Mouse (Mus musculus) kidney, adult 9 months (tissue): ENCODE results near the gene Lcmt1.

Experiments used
- DNase-seq: peaks from one replicate; pipeline ENCODE4 v3.0.0; 2022

Gene Lcmt1

DNA sequence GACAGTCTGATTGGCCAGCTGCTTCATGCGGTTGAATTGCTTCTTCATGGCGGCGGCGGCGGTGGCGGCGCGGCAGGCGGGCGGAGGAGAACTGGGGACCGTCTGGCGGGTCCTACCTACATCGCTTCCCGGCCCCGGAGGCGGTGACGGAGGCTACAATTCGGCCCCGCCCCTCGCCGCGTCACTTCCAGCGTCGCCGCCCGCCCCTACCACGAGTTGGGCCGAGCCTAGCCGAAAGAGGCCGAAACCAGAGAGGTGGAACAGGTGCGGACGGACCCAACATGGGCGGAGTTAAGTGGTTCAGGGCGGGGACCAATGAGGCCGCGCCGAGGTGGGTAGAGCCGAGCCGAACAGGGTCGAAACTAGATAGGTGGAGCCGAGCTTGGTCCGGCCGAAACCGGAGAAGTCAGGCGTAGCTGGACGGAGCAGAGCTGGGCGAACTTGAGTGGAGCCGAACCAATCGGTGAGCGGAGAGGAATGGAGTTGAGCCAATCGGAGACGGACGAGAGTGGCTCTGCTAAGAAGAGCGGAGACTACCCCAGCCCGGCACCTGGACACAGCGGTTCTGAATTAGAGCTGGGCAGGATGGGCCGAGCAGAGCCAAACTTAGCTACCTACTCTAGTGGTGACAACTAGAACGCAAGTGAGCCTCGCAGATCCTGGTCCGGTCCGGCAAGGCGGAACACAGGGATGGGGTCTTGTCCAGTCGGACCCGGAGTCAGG is at the start of gene Lcmt1, which contains the start of gene Arhgap17:
Gene Lcmt1 (plus strand): TSS at position 26 of the 723 bp plus-strand sequence.
Gene Arhgap17 (minus strand): TSS at position 157 of the 723 bp plus-strand sequence.
- peak; percentile 98 for DNase-seq

DNA sequence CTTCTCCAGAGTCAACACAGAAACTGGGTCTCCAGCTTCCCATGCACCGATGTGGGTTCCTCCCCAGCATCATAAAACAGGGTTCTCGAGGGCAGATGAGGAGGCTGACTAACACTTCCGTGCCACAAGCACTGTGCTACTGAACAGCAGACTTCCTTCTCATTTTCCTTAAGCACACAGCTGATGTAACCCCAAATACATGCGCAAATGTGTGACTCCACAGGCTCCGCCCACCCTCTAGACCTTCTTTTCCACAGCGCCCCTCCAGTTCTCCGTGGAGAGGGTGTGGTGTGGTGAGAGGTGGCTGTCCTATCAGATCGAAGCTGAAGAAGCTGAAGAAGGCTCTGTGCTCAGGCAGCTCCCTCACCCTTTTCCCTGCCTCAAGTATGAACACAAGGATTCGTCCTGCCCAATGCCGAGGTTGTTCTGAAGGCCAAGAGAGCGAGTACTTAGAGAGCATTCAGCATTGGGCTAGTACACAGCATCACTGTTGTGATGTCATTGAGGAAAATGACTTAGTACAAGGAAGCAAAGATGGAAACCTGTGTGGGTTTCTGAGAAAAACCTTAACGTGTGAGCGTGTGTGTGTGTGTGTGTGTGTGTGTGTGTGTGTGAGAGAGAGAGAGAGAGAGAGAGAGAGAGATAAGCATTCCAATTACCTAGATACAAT is 47.0 kb upstream of the Lcmt1 start:
- DNase-seq: no peak

DNA sequence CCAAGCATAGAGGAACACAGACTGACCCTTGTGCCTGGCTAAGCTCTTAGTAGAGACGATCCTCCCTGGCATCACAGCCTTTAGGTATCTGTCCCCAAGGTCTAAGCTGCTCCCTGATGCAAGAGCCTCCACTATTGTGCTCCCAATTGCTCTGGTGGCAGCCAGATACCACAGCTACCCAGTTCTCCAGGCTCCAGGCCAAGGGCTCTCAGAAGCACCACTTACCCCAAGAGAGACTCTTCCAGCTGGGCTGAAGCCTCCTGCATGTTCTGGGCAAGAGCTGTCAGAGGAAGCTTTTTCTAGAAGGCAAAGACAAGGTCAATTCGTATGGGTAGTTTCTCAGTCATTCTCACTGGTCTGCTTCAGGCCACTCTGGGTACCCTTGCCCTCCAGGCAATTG is 46.2 kb upstream of the Lcmt1 start:
- no peak for DNase-seq

DNA sequence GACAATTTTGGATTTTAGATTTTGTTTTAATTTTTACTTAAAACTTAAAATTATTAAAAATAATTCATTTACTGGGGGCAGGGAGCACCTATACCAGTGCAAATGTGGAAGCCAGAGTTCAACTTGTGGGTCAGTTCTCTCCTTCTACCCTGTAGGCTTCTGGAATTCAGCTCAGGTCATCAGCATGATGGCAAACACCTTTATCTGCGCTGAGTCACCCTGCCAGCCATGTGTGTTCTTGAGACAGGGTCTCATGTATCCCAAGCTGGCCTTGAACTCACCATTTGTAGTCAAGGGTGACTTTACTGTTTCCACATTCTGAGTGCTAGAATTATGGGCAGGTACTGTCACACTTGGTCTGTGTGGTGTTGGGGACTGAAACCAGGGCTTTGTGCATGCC is 45.5 kb upstream of the Lcmt1 start:
- DNase-seq: no peak

DNA sequence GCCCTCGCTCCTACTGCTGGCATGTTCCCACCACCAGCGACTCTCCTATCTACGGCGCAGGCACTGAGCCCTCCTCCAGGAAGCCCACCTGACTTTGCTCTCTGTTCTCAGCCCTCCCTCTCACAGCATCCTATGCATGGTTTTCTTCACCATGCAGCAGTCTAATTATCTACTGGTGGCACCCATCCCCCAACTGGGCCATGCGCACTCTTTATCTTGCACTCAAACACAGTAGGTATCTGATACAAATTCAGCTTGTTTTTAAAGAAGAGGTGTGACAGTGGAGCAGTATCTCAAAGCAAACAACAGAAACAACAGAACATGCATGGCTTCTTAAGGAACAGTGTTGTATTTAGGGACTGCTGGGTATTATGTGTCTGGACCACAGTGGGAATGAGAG is 43.5 kb upstream of the Lcmt1 start:
- DNase-seq: no peak

DNA sequence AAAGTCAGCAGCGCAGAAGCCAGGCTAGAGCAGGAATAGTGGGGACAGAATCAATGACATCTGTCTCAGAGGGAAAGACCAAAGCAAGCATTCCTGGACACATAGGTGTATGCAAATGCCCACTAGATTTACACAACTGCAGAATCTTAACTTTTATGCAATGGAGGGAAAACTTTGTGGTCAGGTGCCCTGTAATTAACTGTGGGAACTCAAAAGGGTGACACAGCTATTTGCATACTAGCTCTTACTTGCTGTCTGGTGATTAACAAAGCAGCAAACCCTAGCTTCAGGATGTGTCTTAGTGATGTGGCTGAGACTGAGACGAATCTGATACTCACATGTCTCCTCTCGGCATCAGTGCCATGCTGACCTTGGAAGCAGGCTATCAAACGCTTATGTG is 42.7 kb upstream of the Lcmt1 start:
- DNase-seq: no peak

DNA sequence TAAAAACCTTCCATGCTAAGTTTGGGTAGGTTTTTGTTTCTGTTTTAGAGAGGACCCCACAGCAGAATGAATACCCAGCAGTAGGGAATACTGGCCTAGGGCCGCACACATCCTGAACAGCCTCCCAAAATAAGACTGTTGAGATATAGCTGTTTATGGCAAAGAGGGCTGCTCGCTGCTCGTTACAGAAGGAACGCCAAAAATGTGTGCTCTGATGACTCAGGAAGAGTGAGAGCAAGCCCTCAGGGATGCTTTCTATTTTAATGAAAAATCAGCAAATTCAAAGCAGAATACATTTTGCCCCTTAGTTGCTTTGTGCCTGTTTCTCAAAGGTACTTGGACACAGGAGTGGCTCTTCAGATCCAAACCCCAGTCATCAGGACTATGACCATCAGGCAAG is 41.7 kb upstream of the Lcmt1 start:
- no peak for DNase-seq

DNA sequence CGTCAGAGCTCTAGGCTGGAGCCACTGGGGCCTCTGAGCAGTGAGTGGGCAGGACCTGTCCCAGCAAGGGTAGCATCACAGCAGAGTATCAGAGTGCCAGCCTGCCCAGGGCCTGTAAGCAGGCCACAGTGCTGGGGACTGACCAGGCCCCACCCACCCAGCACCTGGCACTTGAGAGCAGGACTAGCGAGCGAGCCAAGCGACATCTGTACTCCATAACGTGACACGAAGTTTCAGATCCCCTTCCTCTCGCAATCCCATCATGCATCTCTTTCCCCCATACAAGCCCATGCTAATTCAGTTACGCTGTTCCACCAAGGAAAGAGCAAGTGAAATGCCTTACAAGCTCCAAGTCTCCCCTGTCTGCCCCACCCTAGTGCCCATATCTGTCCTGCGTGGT is 39.1 kb upstream of the Lcmt1 start:
- DNase-seq: no peak

DNA sequence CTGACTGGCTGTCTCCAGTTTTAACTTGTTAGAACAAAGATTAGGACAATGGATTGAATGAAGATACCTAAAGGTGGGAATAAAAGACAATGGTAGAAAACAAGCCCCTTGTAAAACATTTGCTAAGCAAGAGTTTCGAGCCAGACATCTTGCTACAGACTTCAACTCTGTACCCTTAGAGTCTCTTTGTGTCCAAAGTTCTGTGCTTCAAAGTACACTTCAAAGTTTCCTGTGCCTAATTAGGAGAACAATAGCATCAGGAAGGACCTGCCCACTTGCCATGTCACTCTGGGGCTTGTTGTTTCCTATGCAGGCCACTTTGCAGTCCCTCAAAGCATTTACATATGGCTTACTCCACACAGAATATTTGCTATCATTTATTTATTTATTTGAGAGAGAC is 33.3 kb upstream of the Lcmt1 start:
- DNase-seq: peak; percentile 74

DNA sequence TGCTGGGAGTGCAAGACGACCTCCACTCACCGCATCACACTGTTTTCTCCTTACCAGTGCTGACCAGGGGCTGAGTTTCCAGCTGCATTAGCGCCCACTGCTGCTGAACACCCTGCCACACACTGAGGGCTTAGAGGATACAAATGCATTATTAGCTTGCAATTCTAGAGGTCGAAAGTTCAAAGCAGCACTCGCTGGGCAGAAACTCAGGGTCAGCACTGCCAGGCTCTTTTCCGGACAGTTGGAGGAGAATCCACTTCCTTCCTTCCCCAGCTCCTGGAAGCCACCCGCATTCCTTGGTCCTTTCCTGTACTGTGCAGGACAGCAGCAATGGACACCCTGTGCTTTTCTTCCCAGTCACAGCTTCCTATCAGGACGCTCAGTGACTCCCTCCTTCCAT is 31.2 kb upstream of the Lcmt1 start:
- peak; percentile 57 for DNase-seq

DNA sequence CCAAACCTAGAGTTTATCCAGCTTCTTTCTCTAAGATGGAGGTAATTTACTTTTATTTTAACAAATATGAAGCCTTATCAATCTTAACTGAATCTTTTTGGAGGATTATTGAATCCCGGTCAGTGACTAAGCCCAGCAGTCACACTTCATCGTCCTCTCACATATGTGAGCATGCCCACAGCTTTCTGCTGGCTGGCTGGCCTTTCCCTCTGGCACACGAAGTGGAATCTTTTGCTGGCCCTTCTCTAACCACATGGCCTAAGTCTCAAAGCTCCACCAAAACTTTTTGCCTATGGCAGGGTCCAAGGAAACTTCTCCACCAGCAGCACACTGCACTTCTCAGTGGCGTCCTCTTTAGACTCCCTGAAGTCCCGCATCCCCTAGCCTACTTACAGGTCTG is 27.7 kb upstream of the Lcmt1 start:
- no peak for DNase-seq

DNA sequence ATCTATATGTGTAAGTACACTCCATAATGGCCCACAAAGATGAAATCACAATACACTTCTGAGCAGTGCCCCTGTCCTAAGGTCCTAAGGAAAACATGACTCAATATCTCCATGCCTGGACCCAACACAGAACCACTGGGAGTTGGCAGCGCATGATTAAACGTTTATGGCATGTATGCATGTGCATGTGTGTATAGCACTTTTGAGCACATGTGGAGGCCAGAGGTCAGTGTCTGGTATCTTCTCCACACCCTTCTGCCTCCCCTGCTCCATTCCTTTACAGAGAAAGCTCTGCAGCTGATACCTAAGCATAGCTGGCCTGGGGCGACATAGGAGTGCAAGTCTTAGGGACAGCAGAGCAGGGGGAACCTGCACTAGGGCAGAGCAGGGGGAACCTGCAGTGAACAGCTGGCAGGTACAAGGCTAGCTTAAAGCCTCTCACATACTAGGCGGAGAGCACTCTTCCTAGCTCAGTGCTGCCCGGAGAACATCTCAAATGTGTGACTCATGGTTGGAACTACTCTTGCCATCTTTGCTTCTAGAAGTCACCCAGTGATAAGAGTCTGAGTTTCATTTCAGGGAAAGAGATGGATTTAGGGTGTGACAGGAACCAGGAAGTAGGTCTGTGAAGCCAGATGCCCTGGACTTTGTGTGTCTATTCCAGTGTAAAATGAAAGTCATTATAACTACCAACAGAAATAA is 25.4 kb upstream of the Lcmt1 start:
- DNase-seq: no peak

DNA sequence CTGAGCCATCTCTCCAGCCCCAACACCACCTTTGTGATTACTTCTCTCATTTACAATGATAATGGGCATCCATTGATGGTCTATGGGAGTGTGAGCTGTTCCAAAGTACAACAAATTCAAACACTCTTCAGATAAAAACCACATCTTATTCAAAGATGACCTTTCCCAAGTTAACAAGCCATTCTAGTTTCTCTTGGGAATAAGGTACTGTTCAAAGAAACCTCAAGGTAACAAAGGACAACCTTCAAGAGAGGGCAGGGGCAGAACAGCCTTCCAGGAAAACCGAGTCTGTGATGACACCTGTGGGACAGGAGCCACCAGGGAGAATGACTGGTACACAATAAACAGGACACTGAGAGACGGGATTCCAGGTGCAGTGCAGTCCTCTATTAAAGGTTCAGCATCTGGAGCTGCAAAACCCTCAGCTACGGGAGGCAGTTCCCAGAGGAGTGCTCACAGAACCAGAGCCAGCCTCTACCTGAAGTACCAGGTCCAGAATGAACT is 24.5 kb upstream of the Lcmt1 start:
- no peak for DNase-seq

DNA sequence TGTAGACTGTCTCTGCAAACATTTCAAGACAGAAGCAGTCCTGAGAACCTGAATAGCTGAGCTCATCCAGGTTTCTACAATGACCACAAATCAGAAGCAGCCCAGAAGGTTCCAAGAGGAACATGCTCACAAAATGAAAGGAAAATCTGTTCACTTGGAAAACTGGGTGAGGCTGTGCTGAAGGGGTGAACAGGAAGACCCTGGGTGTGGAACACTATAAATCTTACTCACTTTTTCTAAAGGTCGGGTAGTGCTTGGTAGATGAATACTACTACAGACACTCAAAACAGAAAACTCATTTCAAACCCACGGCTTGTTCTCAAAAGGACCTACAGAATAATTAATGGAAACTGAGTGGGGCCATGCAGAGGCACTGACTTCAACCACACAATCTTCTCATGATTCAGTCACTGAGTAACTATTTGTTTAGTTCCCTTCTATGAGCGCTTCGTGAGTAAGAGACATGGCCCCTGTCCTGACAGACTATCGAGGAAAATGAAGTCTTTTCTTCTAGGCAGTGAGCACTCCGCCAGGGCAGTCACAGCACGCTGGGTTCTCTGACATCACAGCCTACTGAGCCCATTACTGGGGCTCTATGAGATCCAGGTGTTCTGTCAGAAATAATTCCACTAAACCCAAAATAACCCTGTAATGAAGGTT is 22.8 kb upstream of the Lcmt1 start:
- DNase-seq: no peak

DNA sequence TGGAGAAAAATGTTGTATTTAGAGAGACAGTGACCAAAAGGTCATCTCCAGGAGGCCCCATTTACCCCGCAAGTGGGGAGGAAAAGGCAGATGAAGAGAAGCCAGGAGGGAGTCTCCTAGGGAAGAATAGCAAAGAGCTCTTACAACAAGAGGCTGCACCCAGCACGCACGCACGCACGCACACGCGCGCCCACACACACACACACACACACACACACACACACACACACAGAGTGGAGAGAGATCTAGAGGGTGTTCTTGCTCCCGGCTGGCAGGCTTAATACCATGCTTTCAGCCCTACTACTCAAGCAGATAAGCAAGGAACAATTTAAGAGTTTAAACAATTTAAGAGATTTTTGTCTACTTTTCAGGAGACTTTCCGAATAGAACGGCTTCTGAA is 19.8 kb upstream of the Lcmt1 start:
- no peak for DNase-seq

DNA sequence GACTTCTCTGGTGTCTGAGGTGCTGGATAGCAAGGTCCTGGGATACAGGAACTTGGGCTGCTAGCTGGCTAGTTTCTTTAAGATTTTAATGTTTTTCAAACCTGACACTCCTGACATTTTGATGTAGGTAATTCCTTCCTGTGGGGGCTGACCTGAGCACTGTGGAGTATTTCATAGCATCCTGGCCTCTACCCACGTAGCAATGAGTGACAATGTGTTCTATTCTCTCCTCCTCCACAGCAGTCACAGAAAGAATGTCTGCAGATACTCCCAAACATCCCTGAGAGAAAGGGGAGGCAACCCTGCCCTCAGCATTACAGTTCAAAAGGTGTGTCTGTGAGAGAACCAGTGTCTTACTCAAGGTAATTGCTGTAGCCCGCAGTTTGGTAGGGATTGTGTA is 19.3 kb upstream of the Lcmt1 start:
- DNase-seq: no peak

DNA sequence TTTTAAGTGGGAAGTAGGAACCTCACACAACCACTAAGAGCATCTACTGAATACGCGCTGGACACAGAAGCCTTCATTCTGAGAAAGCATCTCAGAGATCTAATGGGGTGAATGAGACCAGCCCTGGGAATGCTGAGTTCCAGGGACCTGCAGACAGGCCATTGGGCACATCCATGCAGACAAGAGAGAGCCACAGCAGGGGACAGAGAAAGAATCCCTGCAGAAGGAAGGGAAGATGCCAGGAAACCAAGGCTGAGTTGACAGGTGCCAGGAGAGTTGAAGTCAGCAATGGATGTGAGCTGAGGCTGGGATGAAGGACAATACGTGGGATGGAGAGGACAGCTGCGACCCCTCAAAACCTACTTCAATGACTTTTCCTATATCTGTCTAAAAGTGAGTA is 16.5 kb upstream of the Lcmt1 start:
- DNase-seq: no peak

DNA sequence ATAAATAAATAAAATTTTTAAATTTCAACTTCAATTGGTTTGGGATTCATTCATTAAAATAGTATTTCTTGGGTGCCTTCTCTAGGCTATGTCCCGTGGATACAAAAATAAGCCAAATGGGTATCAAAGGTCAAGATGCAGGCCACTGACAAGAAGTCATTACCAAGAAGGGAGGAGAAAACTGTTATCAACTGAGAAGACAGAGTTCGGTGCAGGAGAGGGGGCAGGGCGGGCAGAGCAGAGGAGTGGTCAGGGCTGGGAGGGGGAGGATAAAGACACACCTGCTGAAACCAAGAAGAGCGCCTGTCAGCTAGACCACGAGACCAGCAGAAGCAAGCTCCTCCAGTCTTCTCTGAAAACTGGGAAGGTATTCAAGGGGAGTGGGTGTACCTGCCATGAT is 15.7 kb upstream of the Lcmt1 start:
- DNase-seq: no peak

DNA sequence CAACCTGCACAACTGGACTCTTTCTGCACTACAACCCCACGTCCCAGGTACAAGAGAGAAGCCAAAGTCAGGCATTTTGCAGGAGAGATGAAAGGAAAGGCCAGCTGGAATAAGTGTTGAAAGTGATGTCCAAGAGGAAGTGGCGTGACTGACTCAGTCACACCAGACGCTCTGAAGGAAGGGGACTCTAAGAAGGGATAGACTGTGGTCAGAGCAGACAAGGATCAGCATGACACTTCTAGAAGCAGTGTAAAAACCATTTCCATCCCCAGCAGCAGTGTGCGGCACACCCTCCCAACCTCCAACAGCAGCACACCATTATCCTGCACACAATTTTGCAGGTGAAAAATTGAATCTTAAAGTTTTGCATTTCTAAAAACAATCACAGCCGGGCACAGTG is 15.2 kb upstream of the Lcmt1 start:
- DNase-seq: no peak

DNA sequence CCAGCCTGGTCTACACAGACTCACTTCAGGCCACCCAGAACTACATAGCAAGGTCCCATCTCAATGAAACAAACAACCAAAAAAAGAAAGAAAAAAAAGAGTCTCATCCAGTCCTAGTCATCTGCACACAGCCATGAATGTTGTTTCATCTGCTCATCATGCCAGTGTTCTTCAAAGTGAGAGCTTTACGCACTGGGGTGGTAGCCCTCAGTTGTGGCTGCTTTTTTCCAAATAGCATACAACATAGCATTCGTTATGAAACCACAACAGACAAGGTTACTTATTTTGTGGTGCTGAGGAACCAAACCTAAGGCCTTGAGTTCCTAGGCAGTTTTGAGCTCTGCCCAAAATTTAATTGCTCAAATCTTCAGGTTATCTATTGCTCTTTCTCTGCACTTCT is 14.7 kb upstream of the Lcmt1 start:
- DNase-seq: no peak

DNA sequence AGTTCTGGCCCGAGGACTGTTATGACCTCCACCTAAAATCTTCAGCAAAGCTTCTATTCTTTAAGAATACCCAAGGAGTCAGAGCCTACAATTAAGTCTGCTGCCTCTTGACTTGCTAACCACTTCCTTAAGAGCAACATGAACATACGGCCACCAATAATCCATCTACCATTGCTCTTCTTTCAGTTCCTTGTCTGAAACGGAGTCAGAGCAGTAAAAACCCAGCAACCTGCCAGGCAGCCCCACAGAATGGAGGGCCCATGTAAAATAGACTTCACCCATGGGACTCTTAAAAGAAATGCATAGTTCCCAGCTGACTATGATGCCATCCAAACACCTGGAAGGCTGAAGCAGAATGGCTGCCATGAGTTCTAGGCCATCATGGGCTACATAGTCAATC is 13.4 kb upstream of the Lcmt1 start:
- no peak for DNase-seq

DNA sequence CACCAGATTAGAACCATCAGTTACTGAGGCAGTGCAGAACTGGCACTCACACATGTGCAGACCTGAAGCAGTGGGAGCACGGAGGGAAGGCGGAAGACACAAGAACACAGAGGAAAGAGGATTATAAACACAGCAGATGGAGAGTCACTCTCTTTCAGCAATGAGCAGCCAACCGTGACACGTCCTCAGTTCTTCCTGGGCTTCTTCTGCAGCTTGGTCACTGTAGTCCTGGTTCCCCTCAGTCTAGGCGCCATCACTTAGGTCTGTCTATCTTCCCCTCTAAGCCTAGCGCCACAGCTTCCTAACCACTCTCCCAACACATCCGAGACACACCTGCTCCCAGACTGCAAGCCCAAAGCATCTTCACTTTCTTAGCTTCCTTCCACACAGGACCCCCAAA is 10.5 kb upstream of the Lcmt1 start:
- DNase-seq: no peak

DNA sequence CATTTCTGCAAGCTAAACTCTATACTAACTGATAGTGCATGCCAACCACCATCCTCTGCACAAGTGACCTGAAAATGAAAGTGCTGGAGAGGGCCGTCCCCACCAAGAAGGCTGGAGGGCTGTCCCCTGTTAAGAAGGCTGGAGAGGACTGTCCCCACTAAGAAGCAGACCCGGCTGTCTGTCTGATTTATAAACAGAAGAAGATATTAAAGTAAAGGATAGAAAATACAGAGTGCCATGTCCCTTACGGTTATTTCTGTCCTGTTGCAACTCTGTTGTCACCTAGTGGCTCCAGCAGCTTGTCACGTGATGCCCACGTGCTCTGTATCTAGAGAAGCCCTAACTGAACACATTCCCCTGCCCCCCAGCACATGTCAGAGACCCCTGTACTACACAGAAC is 9.4 kb upstream of the Lcmt1 start:
- no peak for DNase-seq
